Mouse (Mus musculus) retina, postnatal 1 day (tissue): ENCODE data around the gene Myh9.
"Not testable (repeated sequence)": the region's sequence is repeated elsewhere in the genome, so short reads cannot be mapped to it uniquely, and the experiment has no call there.

Experiments used
- DNase-seq: peaks from one replicate; pipeline ENCODE4 v3.0.0-alpha.2; 2012

Gene Myh9

DNA sequence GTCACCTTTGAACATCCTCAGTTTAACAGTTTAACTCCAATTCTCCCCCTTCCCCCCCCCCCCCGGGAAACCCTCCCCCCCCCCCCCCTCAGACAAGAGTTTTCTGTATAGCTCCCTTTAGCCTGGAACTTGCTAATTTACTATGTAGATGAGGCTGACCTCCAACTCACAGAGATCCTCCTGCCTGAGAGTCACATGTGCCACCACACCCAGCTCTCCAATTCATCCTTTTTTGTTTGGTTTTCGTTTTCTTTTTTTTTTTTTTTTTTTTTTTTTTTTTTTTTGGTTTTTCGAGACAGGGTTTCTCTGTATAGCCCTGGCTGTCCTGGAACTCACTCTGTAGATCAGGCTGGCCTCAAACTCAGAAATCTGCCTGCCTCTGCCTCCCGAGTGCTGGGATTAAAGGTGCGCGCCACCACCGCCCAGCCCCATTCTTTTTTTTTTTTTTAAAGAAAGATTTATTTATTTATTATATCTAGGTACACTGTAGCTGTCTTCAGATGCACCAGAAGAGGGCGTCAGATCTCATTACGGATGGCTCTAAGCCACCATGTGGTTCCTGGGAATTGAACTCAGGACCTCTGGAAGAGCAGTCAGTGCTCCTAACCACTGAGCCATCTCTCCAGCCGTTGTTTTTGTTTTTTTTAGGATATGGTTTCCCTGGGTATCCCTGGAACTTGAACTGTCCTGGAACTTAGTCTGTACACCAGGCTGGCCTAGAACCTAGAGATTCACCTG lies 25.4 kb upstream of the Myh9 start:
- DNase-seq = not testable (repeated sequence)

DNA sequence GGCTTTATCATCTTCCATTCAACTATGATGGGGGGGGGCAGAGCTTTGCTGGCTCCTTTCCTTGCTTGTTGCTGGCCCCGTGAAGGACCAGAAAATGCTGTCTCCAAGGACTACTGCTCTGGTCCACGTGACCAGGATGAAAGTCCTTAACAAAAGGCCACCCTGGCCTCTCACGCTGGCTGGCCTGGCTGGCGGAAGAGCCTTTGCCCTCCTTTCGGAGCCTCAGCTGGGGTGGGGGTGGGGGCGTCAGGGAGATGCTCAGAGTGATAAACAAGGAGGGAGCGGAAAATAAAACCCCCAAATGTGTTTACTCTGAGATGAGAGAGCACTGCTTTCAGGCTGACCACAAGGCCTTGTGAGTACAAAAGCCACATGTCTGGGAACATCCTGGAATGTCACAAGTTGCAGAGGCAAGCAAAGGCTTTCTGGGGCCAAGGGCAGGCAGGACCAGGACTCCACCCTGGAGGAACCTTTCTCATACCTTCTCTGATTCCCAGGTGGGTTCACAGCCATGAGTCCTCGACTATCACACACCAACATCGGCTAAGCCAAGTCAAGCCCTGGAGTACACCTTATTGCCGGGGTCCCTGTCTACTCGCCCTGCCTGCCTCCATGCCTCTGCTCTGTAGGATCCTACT lies 24.7 kb upstream of the Myh9 start:
- peak; percentile 61 for DNase-seq

DNA sequence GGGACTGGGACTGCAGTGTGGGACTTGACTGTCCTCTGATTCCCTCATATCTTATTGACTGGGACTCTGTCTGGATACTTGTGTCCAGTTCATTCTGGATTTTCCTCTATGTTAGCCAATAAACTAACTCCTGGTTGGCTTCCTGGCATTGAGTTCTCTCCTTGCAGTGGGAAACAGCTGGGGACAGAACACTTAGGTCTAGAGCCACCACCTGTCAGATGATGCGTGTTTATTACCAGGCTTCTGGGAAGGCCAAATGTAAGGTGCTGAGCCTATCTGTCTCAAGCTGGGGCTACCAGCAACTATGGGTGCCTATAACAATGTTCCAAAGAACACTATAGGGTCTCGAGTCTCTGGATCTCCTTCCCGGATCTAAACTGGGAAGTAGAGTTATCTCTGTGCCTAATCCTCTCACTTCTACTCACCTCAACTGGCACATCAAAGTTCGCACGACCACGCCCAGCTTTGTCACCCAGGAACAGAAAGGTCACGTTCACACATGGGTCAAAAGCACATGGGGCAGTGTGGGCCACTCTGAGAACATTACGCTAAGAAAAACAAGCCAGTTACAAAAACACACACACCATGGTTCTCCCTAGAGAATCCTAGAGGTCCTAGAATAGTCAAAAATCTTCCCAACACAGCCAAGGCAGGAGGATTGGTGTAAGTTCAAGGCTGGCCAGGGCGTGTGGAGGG lies 22.2 kb upstream of the Myh9 start:
- no peak for DNase-seq

DNA sequence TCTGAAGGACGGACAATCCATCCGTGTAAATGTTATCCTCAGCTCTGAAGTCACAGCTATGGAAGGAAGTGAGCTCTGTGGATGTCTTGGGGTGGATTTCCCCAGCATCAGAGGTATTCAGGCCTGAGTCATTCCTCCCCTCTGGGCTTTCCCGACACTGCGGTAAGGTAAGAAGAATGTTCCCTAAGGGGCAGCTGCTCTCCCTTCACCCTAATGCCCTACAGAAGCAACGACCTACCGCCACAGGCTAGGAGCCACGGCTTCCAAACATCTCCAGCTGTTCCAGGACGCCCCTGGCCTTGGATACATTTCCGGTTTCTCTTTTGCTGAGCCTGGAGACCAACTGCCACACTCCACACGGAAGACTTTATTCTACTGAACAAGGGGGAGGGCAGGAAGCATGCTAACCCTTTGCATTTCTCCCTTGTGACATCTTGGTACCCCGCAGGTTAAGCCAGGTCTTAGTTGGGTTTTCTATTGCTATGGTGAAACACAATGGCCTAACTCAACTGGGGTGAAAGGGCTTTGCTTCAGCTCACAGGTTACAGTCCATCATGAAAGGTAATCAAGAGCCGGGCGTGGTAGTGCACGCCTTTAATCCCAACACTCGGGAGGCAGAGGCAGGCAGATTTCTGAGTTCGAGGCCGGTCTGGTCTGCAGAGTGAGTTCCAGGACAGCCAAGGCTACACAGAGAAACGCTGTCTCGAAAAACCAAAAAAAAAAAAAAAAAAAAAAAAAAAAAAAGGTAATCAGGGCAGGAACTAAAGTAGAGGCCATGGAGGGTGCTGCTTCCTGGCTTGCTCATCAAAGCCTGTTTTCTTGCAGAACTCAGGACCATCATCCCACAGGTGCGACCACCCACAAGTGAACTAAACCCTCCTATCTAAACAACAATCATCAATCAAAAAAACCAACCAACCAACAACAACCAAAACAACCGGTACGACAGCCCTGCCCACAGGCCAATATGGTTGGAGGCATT lies 21.3 kb upstream of the Myh9 start:
- DNase-seq = no peak

DNA sequence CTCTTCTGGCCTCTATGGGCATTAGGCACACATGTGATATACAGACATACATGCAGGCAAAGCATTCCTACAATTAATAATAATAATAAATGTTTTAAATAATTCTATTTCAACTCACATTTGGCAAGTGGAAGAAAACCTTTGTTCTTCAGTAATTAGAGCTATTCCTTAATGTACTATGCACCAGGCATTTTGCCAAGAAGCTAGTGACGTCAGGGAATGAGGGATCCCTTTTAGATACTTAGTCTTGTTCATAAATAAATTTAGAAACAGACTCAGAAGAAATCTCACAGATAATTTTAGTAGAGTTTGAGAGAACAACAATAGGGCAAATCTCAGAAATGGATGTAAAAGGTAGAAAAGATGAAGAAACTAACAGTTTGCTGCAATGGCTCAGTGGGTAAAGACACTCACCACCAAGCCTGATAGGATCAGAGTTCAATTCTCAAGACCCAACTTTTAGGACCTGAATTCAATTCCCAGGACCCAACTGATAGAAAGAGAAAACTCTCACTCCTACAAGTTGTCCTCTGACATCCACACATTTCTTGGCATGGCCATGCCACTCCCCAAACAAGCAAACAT lies 18.2 kb upstream of the Myh9 start:
- no peak for DNase-seq

DNA sequence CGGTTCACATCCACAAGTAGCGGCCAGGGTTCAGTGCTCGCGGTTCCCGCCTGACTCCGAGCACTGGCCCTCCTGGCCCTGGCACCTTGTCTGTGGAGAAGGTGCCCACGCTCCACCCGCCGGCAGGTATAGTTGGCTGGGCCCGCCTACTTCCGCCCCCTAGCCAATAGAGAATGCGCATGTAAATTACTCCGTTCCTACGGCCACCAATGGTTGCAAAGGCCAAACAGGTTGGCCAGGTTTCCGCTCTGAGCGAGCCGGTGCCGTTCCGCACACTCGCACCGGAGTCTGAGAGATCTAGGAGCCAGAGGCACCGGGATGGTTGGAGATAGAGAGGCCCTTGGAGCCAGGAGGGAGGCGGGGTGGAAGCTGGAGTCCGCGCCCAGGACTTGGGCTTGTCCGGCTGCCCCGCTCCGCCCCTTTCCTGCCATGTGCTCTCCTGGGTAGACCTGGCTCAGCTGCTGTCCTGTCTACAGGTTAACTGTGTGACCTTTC lies 15.7 kb upstream of the Myh9 start:
- peak; percentile 78 for DNase-seq

DNA sequence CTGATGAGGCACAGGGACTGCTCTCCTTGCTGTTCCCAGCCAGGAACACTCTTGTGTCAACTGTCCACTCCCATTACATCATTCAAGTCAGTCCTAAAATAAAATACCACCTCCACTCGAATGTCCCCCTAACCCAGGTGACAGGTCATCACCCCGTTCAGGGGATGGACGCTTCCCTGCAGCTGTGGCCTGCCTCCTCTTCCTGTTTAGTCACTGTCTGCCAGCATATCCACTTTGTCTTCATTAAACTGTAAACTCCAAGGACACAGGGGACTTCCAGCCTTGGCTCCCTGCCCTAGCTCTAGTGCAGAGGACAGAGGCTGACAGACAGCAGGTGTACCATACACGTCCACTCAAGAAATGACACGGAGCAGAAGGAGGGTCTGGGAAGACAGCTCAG lies 14.6 kb upstream of the Myh9 start:
- no peak for DNase-seq

DNA sequence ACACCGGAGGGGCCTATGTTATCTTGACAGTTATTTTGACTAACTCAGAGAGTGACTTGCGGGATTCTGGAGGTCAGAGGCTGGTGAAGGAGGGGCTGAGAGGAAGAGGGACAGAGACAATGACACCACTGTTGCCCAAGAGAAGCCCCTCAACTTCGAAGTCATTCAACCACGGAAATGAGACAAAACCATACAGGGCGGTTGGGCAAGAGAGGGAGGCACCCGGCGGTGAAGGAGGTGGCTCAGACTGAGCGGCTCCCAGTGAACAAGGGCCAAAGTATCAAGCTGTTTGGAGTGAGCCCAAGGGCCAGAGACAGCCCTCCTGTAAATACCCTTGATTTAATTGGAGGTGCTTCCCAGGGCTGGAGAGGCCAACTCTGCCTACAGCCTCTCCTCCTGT lies 13.3 kb upstream of the Myh9 start:
- DNase-seq = no peak

DNA sequence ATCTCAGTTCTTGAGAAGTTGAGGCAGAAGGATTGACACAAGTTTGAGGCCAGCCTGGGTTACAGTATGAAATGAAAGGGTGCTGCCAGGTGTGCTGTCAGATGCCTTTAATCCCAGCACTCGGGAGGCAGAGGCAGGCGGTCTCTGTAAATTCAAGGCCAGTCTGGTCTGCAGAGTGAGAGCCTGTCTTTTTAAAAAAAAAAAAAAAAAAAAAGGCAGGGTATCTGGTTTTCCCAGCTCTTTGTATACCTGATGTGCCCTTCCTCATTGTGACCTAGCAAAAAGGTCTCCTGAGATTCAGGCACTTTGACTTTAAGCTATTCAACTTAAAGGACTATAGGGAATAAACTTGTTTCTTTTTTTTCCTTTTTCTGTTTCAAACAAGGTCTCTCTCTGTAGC lies 10.0 kb upstream of the Myh9 start:
- no peak for DNase-seq

DNA sequence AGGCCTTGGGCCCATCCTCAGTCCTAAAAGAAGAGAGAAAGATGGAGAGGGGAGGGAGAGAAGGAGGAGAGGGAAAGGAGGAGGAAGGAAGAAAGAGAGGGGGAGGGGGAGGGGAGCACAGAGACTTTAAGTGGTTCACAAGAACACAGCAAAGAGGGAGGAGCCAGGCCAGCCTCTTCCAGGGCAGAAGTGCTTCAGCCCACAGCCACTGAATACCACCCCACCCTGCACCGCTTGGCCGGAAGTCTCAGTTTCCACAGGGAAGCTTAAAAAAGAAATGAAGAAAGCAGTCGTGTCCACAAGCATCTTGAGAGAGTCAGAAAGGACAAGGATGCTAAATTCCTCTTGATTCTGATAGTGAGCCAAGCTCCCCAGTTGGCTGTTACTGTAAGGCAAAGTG lies 9.2 kb upstream of the Myh9 start:
- DNase-seq = no peak

DNA sequence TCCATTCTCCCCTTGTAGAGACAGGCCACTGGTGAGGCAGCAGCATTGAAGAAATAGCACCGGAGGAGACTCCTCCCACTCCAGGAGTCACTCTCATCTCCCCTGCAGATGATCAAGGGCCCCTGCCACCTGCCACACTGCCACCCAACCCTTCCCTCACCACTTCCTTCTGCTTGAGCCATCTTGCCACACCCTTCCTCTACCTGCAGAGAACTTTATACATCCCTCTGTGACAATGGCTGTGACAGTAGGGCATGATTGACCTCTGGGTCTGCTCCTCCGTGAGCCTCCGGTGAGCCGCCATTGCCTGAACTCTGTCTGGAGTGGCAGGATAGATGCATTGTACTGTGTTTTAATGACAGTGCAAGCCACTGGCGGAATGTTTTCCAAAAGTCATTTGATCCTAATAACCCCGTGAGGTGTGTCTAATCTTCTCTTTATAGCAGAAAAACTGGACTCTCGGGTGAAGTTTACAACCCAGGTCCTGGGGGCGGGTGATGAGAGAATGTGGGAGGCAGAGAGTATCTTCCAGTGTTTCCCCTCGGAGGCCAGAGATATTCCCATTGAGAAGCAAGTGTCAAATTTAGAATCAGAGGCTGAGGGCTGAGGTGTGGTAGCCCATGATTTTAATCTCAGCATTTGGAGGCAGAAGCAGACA lies 7.7 kb upstream of the Myh9 start:
- no peak for DNase-seq

DNA sequence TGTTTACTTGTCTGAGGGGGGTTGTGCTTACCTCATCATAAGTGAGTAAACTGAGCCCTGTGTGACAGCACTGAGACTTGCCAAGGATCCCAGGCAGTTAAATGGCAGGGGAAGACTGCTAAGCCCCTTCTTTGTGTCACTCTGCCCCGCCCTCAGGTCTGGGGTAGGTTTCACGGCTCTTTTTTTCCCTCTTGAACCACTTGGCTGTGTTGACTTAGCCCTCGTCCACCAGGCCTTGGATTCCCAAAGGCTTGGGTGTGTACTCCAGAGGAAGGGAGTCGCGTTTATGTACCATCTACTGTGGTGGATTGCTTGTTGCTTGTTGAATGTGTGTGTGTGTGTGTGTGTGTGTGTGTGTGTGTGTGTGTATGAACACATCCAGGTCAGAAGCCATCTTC lies 7.1 kb upstream of the Myh9 start:
- no peak for DNase-seq

DNA sequence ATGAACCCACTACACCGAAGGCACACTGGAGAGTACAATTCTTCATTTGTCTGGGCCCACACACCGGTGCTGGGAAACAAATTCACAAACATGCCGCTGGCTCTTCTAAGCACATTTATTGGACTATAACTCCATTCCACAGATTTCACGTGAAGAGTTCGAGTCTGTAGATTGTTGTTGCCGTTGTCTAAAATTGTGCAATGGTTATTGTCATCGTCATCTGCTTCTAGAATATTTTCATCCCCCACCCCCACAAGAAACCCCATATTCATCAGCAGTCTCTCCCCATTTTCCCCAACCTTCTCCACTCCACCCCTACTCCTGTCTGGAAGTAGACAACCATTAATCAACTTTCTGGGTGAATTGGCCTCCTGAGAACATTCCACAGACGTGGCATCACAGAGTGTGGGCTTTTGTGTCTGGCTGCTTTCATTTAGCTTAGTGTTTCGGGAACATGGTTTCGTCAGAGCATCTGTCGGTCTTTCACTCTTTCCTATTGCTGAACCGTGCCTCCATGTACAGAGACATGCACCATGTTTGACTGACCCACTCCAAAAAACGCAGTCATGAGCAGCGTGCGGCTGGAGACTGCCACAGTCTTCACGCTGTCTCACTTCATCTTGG lies 6.6 kb upstream of the Myh9 start:
- DNase-seq = no peak

DNA sequence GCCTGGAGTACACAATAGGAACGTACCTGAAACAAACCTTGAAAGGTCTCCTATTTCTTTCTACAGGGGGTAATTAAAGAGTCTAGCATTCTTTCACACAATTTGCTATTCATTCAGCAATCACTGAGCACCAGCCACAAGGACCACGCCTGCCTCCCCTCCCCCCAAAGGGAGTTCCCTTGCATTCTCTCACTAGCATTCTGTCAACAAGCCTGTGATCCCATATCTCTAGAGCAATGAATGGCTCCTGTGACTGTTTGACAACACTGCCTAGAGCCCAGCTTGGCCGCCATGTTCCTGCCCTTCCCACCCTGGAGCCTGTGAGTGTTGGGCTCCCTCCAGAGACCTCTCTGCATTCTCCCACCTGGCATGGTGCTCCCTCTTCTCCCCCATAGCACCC lies 5.9 kb upstream of the Myh9 start:
- no peak for DNase-seq

DNA sequence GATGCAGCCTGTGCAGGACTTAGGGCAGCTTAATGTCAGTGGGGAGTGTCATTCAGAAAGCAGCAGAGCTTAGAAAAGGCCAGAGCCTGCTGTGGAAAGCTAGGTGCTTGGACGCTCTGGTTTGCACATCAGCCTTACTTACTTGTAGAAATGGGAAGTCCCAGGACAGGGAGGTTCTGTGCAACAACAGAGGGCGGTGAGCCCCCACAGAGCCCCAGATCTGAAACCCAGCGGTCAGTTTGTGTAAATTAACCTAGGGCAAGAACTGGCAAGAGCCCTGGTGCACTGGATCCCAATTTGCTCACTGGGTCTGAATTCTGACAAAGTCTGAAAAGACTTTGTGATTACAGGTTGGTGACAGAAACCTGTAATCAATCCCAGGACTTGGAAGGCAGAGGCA lies 5.1 kb upstream of the Myh9 start:
- no peak for DNase-seq

DNA sequence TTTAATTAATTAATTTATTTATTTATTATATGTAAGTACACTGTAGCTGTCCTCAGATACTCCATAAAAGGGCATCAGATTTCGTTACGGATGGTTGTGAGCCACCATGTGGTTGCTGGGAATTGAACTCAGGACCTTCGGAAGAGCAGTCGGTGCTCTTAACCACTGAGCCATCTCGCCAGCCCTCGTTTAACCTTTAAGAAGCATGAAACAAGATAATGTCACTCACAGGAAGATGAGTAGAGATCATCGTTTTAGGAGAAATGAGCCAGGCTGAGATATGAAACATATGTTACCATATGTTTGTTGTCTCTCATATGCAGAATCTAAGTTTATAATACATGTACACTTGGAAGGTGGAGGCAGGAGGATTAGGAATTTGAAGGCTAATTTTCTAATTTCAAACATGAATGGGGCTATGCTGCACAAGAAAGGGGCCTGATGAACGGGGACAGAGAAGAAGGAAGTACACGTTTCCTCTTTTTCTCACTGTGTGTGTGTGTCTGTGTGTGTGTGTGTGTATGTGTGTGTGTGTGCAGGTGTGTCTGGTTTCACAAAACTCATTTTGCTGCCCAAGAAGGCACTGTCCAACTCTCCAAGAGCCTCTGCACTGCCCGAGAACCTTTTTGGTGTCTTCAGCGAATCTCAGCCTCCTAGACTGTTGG lies 4.1 kb upstream of the Myh9 start:
- not testable (repeated sequence) for DNase-seq

DNA sequence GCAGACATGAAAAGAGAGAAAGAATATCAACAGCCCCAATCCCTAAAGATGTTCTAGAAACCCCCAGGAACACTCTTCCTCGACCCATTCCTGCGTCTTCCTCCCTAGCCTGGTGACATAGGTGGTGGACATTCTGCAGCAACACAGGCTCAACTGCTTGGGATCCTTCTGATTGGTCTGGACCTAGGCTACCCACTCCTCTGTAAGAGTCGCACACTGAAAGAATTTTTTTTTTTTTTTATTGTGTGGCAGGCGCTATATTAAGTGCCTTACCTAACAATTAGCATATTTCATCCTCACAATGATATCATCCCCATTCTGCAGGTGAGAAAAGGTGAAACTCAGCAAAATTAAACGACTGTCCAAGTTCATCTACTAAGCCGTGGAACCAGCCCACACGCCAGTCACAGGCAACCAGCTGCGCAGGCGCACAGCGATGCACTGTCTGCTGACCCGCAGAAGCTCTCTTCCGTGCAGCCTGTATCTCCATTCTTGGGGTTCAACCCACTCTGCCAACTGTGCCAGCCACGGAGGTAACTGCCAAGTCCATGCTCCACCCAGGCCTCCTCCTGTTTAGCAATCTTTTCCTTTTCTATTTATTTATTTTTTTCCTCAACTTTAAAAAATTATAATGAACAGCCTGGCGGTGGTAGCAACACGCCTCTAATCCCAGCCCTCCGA lies 3.1 kb upstream of the Myh9 start:
- DNase-seq = no peak

DNA sequence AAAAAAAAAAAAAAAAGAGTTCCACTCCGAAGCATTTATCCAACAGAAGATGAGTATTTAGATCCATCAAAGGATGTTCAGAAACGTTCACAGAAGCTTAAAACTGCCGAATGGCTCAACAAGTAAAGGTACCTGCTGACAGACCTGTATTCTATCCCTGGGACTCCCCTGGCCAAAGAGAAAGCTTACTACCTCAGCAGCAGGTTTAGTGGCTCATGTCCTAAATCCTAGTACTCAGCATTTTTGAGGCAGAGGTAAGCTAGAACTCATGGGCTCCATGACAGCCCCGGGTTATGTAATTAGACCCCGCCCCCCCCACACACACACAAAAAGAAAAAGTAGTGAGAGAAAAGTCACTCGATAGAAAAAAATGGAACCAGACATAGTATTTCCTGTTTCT lies 2.1 kb upstream of the Myh9 start:
- no peak for DNase-seq

DNA sequence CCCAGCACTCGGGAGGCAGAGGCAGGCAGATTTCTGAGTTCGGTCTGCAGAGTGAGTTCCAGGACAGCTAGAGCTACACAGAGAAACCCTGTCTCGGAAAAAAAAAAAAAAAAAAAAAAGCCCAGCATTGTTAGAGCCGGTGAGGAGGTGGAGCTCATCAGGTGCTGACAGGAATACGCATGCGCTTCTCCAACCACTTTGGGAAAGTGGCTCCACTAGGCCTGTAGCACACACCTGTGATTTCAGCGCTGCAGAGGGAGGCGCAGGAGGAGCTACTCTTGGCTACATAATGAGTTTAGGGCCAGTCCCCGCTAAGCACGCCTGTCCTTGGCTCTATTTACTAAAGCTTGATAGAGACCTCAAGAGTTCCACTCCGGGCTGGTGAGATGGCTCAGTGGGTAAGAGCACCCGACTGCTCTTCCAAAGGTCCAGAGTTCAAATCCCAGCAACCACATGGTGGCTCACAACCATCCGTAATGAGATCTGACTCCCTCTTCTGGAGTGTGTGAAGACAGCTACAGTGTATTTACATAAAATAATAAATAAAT lies 1.6 kb upstream of the Myh9 start:
- DNase-seq = not testable (repeated sequence)

DNA sequence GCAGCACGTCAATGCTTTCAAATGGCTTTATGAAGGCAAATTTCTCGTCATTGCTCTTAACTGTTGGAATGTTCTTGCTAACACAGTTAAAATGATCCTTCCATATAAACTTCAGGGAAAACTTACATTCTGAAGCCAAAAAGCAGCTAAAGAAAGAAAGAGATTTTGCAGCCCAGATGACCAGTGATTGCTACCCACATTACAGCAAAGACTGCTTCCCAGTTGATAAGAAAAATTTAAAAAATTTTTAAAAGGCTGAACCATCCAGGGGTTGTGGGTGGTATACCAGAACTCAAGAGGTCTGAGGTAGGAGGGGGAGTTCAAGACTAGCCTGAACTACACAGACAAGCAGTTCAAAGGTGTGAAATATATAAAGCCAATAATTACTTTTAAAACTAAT lies 1.1 kb upstream of the Myh9 start:
- DNase-seq = no peak
